Mouse (Mus musculus) brain, embryonic 14.5 days (tissue): Measurements from ENCODE around the gene Pot1b.

ENCODE experiments used
- CTCF ChIP-seq: fragments of 200-500 bp; IDR thresholded peaks from 2 replicates; pipeline ENCODE4 v1.5.1; 2012; ENCODE audit warnings: inconsistent platforms, mild to moderate bottlenecking, moderate library complexity, borderline replicate concordance; ENCODE audit not compliant: insufficient read depth, insufficient read length; ENCODE audit errors: extremely low read depth
- POLR2A ChIP-seq: fragments of 200-500 bp; IDR thresholded peaks from 2 replicates; pipeline ENCODE4 v1.6.1; 2012; ENCODE audit warnings: mild to moderate bottlenecking, inconsistent platforms, borderline replicate concordance; ENCODE audit not compliant: poor library complexity, insufficient read depth, insufficient read length, severe bottlenecking; ENCODE audit errors: extremely low read depth

DNA sequence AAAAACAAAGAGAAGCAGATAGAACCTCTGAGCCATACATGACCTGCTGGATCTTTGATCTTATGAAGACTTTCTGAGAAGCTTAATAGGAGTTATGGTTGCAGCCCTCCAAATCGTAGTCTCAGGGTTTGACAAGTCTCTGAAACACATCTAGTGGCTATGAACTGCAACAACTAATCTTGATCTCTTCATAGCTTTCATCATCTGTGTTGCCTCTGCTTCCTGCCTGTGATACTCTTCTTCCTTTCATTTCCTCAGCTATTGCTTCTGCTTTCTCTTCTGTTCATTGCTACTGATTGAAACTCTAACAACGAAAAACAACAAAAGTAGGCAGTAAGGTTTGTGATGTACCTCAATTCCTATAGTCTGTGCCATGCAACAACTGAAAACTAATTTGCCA is 38.7 kb upstream of the Pot1b start:
- TF ChIP-seq CTCF (no peak), POLR2A (no peak)
